ENCODE assay signal across 8 mouse cellular contexts in genomic region chr6:139662462-139662861, GRCm38 (mm10).
A peak's percentile ranks its signal among the peaks of the same experiment; 100 is the strongest.
DNase-seq lines count a peak whose midpoint lies in the region; ATAC-seq lines count a peak whose summit lies in the region.

No protein-coding gene starts in this region.

- ATAC-seq in common myeloid progenitor, adult 5-6 weeks (replicated peaks; ENCODE audit: low read depth, poor library complexity, severe bottlenecking): peak; percentile 71; the same call in 1 of the 2 replicates
- no peak for ATAC-seq in CD4-positive, CD25-positive, alpha-beta regulatory T cell, adult 4 months

- DNase-seq in adrenal gland, adult 2 months: peak; percentile 21
- DNase-seq in adrenal gland, postnatal 4 days (ENCODE audit: low spot score in 2 of 2): no peak
- peak; percentile 39 for DNase-seq in layer of hippocampus, adult 11-12 months (ENCODE audit: low spot score)
- DNase-seq in layer of hippocampus, adult 9-10 months (ENCODE audit: low spot score): no peak
- DNase-seq in left cerebral cortex, postnatal 4 days: peak; percentile 34
- DNase-seq in spleen, postnatal 14 days (ENCODE audit: low spot score in 2 of 2): no peak

- intact Hi-C loops in left cerebral cortex, postnatal 4 days (cut with DNase I): no loop called here

Comparison
In these comparisons a context has a peak if more than half of its experiments do, and no peak if none do; other contexts are left out.
1. DNase-seq: peak in adrenal gland, adult 2 months (single experiment), layer of hippocampus, adult 11-12 months (single experiment) and left cerebral cortex, postnatal 4 days (single experiment); none in adrenal gland, postnatal 4 days (0 of 2), layer of hippocampus, adult 9-10 months (single experiment) and spleen, postnatal 14 days (0 of 2).